Mouse (Mus musculus): ENCODE results near the gene Foxl2.

DNA sequence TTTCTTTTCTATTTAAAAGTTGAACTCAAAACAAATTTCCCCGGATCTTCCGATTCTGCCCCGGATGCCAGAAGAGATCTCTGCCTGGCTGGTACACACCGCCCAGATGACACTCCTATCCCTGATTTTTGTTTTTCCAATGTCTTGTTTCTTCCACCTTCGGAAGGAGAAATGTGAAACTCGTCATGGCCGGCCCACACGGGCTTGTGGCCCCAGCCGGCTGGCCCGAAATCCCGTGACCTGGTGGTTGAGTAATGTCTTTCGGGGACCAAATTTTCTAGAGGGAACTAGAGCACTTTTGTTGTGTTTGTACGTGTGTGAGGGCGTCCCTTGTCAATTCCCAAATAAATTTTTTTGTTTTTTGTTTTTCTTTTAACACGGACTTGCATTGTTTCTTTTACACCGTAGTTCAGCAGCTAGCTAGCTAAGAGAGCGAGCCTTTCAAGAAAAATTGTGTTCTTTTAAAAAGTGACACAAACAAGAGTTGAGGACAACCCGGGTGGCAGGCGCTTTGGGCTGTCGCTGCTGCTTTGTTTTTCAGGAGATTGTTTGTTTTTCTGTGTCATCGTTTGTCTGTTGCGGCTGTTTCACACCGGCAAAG lies 2.8 kb downstream of the Foxl2 start:
- TF ChIP-seq MAX (IDR thresholded peaks at IDR 0.05; ENCODE audit: low read depth) (no peak), POLR2A (IDR thresholded peaks at IDR 0.05; ENCODE audit: insufficient read length, low read depth) (no peak), TCF12 (IDR thresholded peaks at IDR 0.05; ENCODE audit: insufficient read depth, poor library complexity, severe bottlenecking) (no peak), USF1 (IDR thresholded peaks at IDR 0.05; ENCODE audit: low read depth) (no peak), E2F4 (IDR thresholded peaks at IDR 0.05; ENCODE audit: insufficient read depth) (no peak), POLR2AphosphoS2 (IDR thresholded peaks at IDR 0.05; ENCODE audit: insufficient read length, low read depth) (no peak)
